Mouse (Mus musculus) embryonic fibroblast, embryonic 13.5 days (primary cell): ENCODE data around the gene Znrf2. TPM values are rescaled to one million over a fixed set of nuclear protein-coding genes. Genes with fewer than 3 reads are reported as not detected.
A peak's percentile ranks its signal among the peaks of the same experiment; 100 is the strongest.

Experiments
- H3K27ac ChIP-seq: 2 replicates; pipeline ENCODE4 v1.5.1; 2012; ENCODE audit warnings: low read length, control low read depth, inconsistent platforms; ENCODE audit not compliant: insufficient read depth
- H3K4me1 ChIP-seq: 2 replicates; pipeline ENCODE4 v1.6.1; 2011; ENCODE audit warnings: low read length; ENCODE audit not compliant: control insufficient read depth, insufficient read depth
- H3K4me3 ChIP-seq: 2 replicates; pipeline ENCODE4 v1.5.1; 2011; ENCODE audit warnings: mild to moderate bottlenecking, control low read depth, low read length; ENCODE audit not compliant: insufficient read depth
- CTCF ChIP-seq: IDR thresholded peaks from 2 replicates; pipeline ENCODE4 v1.5.1; 2011; ENCODE audit warnings: mild to moderate bottlenecking, control low read depth, low read length, moderate library complexity, borderline replicate concordance; ENCODE audit not compliant: insufficient read depth
- POLR2A ChIP-seq: IDR thresholded peaks from 2 replicates; pipeline ENCODE4 v1.6.1; 2011; ENCODE audit warnings: low read depth, mild to moderate bottlenecking, control low read depth, low read length, moderate library complexity
- polyA plus RNA-seq: library from polyadenylated mRNA; stranded (reverse); fragments of >200 nt; gene quantifications from 2 replicates; pipeline ENCODE4 v1.2.4, GENCODE M21; 2011; ENCODE audit warnings: low read depth; ENCODE audit not compliant: missing spikeins, insufficient read length

The Znrf2 gene
- polyA plus RNA-seq, 1 experiment = 8.7 TPM

- no peak overlapping the region for H3K4me3 ChIP-seq
- H3K27ac ChIP-seq = peak overlapping the region; percentile 66; the same call in 1 of the 2 replicates
- peaks cover 12% of the 10 kb centered on the region for H3K4me1 ChIP-seq
- TF ChIP-seq POLR2A (no peak), CTCF (no peak)
Measured at GRCm38 (mm10) chr6:54867411-54867745, 50.7 kb downstream of the Znrf2 start.

GRCm38 (mm10) chr6:54873029-54873428 is 56.3 kb downstream of the Znrf2 start:
- Histone ChIP-seq H3K4me3 (no peak overlapping the region), H3K27ac (no peak overlapping the region), H3K4me1 (no peaks in the 10 kb centered on the region; the same call in 1 of the 2 replicates)
- TF ChIP-seq POLR2A (no peak), CTCF (no peak)

- Histone ChIP-seq H3K27ac (no peak overlapping the region), H3K4me3 (no peak overlapping the region), H3K4me1 (no peaks in the 10 kb centered on the region; the same call in 1 of the 2 replicates)
- TF ChIP-seq POLR2A (no peak), CTCF (no peak)
Measured at GRCm38 (mm10) chr6:54876782-54877181, 60.1 kb downstream of the Znrf2 start.

GRCm38 (mm10) chr6:54877651-54878050 is 60.9 kb downstream of the Znrf2 start:
- TF ChIP-seq POLR2A (no peak), CTCF (no peak)
- H3K4me3 ChIP-seq = no peak overlapping the region
- H3K4me1 ChIP-seq = no peaks in the 10 kb centered on the region; the same call in 1 of the 2 replicates
- H3K27ac ChIP-seq = no peak overlapping the region

- TF ChIP-seq CTCF (no peak), POLR2A (no peak)
- Histone ChIP-seq H3K4me1 (no peaks in the 10 kb centered on the region; the same call in 1 of the 2 replicates), H3K4me3 (no peak overlapping the region), H3K27ac (no peak overlapping the region)
Measured at GRCm38 (mm10) chr6:54878546-54878945, 61.8 kb downstream of the Znrf2 start.

GRCm38 (mm10) chr6:54880086-54880485 is 63.4 kb downstream of the Znrf2 start:
- H3K4me3 ChIP-seq = no peak overlapping the region
- H3K27ac ChIP-seq = no peak overlapping the region
- no peak for TF ChIP-seq CTCF
- TF ChIP-seq POLR2A = no peak
- no peaks in the 10 kb centered on the region; the same call in 1 of the 2 replicates for H3K4me1 ChIP-seq

GRCm38 (mm10) chr6:54883424-54883823 is 66.7 kb downstream of the Znrf2 start:
- H3K4me1 ChIP-seq = no peaks in the 10 kb centered on the region
- H3K4me3 ChIP-seq = no peak overlapping the region

GRCm38 (mm10) chr6:54886195-54886594 is 69.5 kb downstream of the Znrf2 start:
- no peak for TF ChIP-seq POLR2A
- TF ChIP-seq CTCF = no peak
- Histone ChIP-seq H3K4me3 (no peak overlapping the region), H3K4me1 (no peaks in the 10 kb centered on the region), H3K27ac (no peak overlapping the region)

More at GRCm38 (mm10) chr6:54883424-54883823, 66.7 kb downstream of the Znrf2 start:
- TF ChIP-seq CTCF (no peak), POLR2A (no peak)
- H3K27ac ChIP-seq = no peak overlapping the region

GRCm38 (mm10) chr6:54890221-54890620 is 73.5 kb downstream of the Znrf2 start:
- Histone ChIP-seq H3K27ac (no peak overlapping the region), H3K4me3 (no peak overlapping the region), H3K4me1 (no peaks in the 10 kb centered on the region)
- TF ChIP-seq POLR2A (no peak), CTCF (no peak)

- TF ChIP-seq POLR2A (no peak), CTCF (no peak)
- H3K27ac ChIP-seq = no peak overlapping the region
- no peak overlapping the region for H3K4me3 ChIP-seq
- no peaks in the 10 kb centered on the region for H3K4me1 ChIP-seq
Measured at GRCm38 (mm10) chr6:54891384-54891783, 74.7 kb downstream of the Znrf2 start.

- TF ChIP-seq CTCF = no peak
- no peak for TF ChIP-seq POLR2A
Measured at GRCm38 (mm10) chr6:54900256-54900655, 83.5 kb downstream of the Znrf2 start.

More at GRCm38 (mm10) chr6:54900256-54900655, 83.5 kb downstream of the Znrf2 start:
- Histone ChIP-seq H3K4me3 (no peak overlapping the region), H3K27ac (no peak overlapping the region), H3K4me1 (no peaks in the 10 kb centered on the region)
